Mouse (Mus musculus) erythroid progenitor cell, adult 5-6 weeks (primary cell): Measurements from ENCODE around the gene Gpr182. TPM values are rescaled to one million over a fixed set of nuclear protein-coding genes. Genes with fewer than 3 reads are reported as not detected.

ENCODE experiments used
- ATAC-seq: replicated peaks from 2 replicates; pipeline ENCODE4 v1.8.0; 2016; ENCODE audit warnings: moderate number of reproducible peaks, mild to moderate bottlenecking, moderate TSS enrichment, inconsistent platforms; ENCODE audit not compliant: poor library complexity, low FRiP score, severe bottlenecking
- total RNA-seq, 2 experiments: library from RNA; stranded (forward) in 1 of 2; stranded (reverse) in 1 of 2; fragments of 150-400 nt in 1 of 2; fragments of 186-747, 209-891 nt in 1 of 2; gene quantifications; 2 replicates each; pipeline versions ENCODE4 v1.2.3 to v1.2.4; 2015 to 2017; ENCODE audit warnings: low replicate concordance in 2 of 2

The Gpr182 gene
- total RNA-seq, 2 experiments from 2014 or later: not detected

GRCm38 (mm10) chr10:127704293-127704692 lies 47.2 kb downstream of the Gpr182 start:
- ATAC-seq: no peak

GRCm38 (mm10) chr10:127703299-127703698 lies 48.2 kb downstream of the Gpr182 start:
- no peak for ATAC-seq

GRCm38 (mm10) chr10:127698966-127699365 lies 52.6 kb downstream of the Gpr182 start:
- ATAC-seq: no peak

Other genes with a start within 250 kb of the Gpr182 start
- not detected in 2 replicates for gene Ndufa4l2, start 236.8 kb downstream of the Gpr182 start, total RNA-seq (2015; ENCODE audit: low replicate concordance)
- not detected in 2 replicates for gene Ndufa4l2, start 236.8 kb downstream of the Gpr182 start, total RNA-seq (2017; ENCODE audit: low replicate concordance)
- gene Shmt2, start 229.3 kb downstream of the Gpr182 start, total RNA-seq (2015; ENCODE audit: low replicate concordance): 17.2 and 28.1 TPM in 2 replicates
- gene Shmt2, start 229.3 kb downstream of the Gpr182 start, total RNA-seq (2017; ENCODE audit: low replicate concordance): 21.4 and 24.8 TPM in 2 replicates
- gene Nxph4, start 217.2 kb downstream of the Gpr182 start, total RNA-seq (2015; ENCODE audit: low replicate concordance): not detected in 2 replicates
- gene Nxph4, start 217.2 kb downstream of the Gpr182 start, total RNA-seq (2017; ENCODE audit: low replicate concordance): not detected in 2 replicates
- 19.7 and 21.6 TPM in 2 replicates for gene Lrp1, start 130.6 kb downstream of the Gpr182 start, total RNA-seq (2015; ENCODE audit: low replicate concordance)
- gene Lrp1, start 130.6 kb downstream of the Gpr182 start, total RNA-seq (2017; ENCODE audit: low replicate concordance): 11.5 and 13.1 TPM in 2 replicates
- gene Stat6, start 108.7 kb downstream of the Gpr182 start, total RNA-seq (2015; ENCODE audit: low replicate concordance): 11.5 and 26.8 TPM in 2 replicates
- 11.3 and 16.6 TPM in 2 replicates for gene Stat6, start 108.7 kb downstream of the Gpr182 start, total RNA-seq (2017; ENCODE audit: low replicate concordance)
- gene Nemp1, start 84.8 kb downstream of the Gpr182 start, total RNA-seq (2015; ENCODE audit: low replicate concordance): 73.5 and 83.4 TPM in 2 replicates
- gene Nemp1, start 84.8 kb downstream of the Gpr182 start, total RNA-seq (2017; ENCODE audit: low replicate concordance): 69.6 and 83.2 TPM in 2 replicates
- 2.5 TPM in 1 of 2 replicates, not detected in the other for gene Nab2, start 83.2 kb downstream of the Gpr182 start, total RNA-seq (2015; ENCODE audit: low replicate concordance)
- 1.7 and 3.1 TPM in 2 replicates for gene Nab2, start 83.2 kb downstream of the Gpr182 start, total RNA-seq (2017; ENCODE audit: low replicate concordance)
- gene Myo1a, start 46.6 kb downstream of the Gpr182 start, total RNA-seq (2015; ENCODE audit: low replicate concordance): 0.84 TPM in 1 of 2 replicates, not detected in the other
- 2.3 and 3.5 TPM in 2 replicates for gene Myo1a, start 46.6 kb downstream of the Gpr182 start, total RNA-seq (2017; ENCODE audit: low replicate concordance)
- gene Tac2, start 27.3 kb downstream of the Gpr182 start, total RNA-seq (2015; ENCODE audit: low replicate concordance): 51.1 and 56.6 TPM in 2 replicates
- gene Tac2, start 27.3 kb downstream of the Gpr182 start, total RNA-seq (2017; ENCODE audit: low replicate concordance): 20.4 and 22.6 TPM in 2 replicates
- 0.72 and 2.9 TPM in 2 replicates for gene Zbtb39, start 12.2 kb downstream of the Gpr182 start, total RNA-seq (2015; ENCODE audit: low replicate concordance)
- 1.3 TPM in 1 of 2 replicates, not detected in the other for gene Zbtb39, start 12.2 kb downstream of the Gpr182 start, total RNA-seq (2017; ENCODE audit: low replicate concordance)
- not detected in 2 replicates for gene Rdh1, start 8.0 kb upstream of the Gpr182 start, total RNA-seq (2015; ENCODE audit: low replicate concordance)
- gene Rdh1, start 8.0 kb upstream of the Gpr182 start, total RNA-seq (2017; ENCODE audit: low replicate concordance): not detected in 2 replicates
- not detected in 2 replicates for gene Rdh16f1, start 8.1 kb upstream of the Gpr182 start, total RNA-seq (2015; ENCODE audit: low replicate concordance)
- not detected in 2 replicates for gene Rdh16f1, start 8.1 kb upstream of the Gpr182 start, total RNA-seq (2017; ENCODE audit: low replicate concordance)
- gene Rdh9, start 24.7 kb upstream of the Gpr182 start, total RNA-seq (2015; ENCODE audit: low replicate concordance): not detected in 2 replicates
- gene Rdh9, start 24.7 kb upstream of the Gpr182 start, total RNA-seq (2017; ENCODE audit: low replicate concordance): not detected in 2 replicates
- gene Rdh16, start 49.4 kb upstream of the Gpr182 start, total RNA-seq (2015; ENCODE audit: low replicate concordance): not detected in 2 replicates
- gene Rdh16, start 49.4 kb upstream of the Gpr182 start, total RNA-seq (2017; ENCODE audit: low replicate concordance): not detected in 2 replicates
- gene Rdh19, start 98.2 kb upstream of the Gpr182 start, total RNA-seq (2015; ENCODE audit: low replicate concordance): not detected in 2 replicates
- gene Rdh19, start 98.2 kb upstream of the Gpr182 start, total RNA-seq (2017; ENCODE audit: low replicate concordance): not detected in 2 replicates
- gene Rdh16f2, start 114.7 kb upstream of the Gpr182 start, total RNA-seq (2015; ENCODE audit: low replicate concordance): not detected in 2 replicates
- gene Rdh16f2, start 114.7 kb upstream of the Gpr182 start, total RNA-seq (2017; ENCODE audit: low replicate concordance): not detected in 2 replicates
- not detected in 2 replicates for gene Rdh7, start 137.1 kb upstream of the Gpr182 start, total RNA-seq (2015; ENCODE audit: low replicate concordance)
- not detected in 2 replicates for gene Rdh7, start 137.1 kb upstream of the Gpr182 start, total RNA-seq (2017; ENCODE audit: low replicate concordance)
- gene Sdr9c7, start 146.8 kb upstream of the Gpr182 start, total RNA-seq (2015; ENCODE audit: low replicate concordance): not detected in 2 replicates
- gene Sdr9c7, start 146.8 kb upstream of the Gpr182 start, total RNA-seq (2017; ENCODE audit: low replicate concordance): not detected in 2 replicates